Mouse (Mus musculus) embryonic fibroblast, embryonic 13.5 days (primary cell): ENCODE measurements around the gene 4930402F06Rik.

Experiments
- CTCF ChIP-seq: IDR thresholded peaks from 2 replicates; pipeline ENCODE4 v1.5.1; 2011; ENCODE audit warnings: mild to moderate bottlenecking, control low read depth, low read length, moderate library complexity, borderline replicate concordance; ENCODE audit not compliant: insufficient read depth
- POLR2A ChIP-seq: IDR thresholded peaks from 2 replicates; pipeline ENCODE4 v1.6.1; 2011; ENCODE audit warnings: low read depth, mild to moderate bottlenecking, control low read depth, low read length, moderate library complexity

GRCm38 (mm10) chr2:35412810-35413209 is 15.8 kb upstream of the 4930402F06Rik start:
- no peak for TF ChIP-seq CTCF
- TF ChIP-seq POLR2A: no peak
